Mouse (Mus musculus): ENCODE measurements at regions not wholly inside any gene's neighbourhood (a gene's known extent, or its start where the extent isn't known, plus 50 kb on each side); places are given as distances from the start of the nearest gene placed in this dataset.
A peak's percentile ranks its signal among the peaks of the same experiment; 100 is the strongest.

DNA sequence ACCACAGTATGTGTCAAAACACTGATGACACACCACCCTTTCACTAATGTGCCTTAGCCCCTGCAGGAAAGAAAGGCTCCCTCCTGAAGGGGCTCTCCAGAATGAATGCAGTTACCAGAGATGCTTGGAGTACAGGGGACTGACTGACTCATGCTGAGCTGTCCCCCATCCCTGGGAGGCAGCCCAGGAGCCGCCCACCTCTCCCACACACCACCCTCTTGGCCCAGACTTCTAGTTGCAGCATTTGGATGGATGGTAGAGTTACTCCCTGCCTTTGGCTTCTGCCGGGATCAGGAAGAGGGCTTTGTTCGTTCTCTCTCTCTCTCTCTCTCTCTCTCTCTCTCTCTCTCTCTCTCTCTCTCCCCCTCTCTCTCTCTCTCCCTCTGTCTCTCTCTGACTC, 53.4 kb upstream of the Jun start:
- no peak for DNase-seq

DNA sequence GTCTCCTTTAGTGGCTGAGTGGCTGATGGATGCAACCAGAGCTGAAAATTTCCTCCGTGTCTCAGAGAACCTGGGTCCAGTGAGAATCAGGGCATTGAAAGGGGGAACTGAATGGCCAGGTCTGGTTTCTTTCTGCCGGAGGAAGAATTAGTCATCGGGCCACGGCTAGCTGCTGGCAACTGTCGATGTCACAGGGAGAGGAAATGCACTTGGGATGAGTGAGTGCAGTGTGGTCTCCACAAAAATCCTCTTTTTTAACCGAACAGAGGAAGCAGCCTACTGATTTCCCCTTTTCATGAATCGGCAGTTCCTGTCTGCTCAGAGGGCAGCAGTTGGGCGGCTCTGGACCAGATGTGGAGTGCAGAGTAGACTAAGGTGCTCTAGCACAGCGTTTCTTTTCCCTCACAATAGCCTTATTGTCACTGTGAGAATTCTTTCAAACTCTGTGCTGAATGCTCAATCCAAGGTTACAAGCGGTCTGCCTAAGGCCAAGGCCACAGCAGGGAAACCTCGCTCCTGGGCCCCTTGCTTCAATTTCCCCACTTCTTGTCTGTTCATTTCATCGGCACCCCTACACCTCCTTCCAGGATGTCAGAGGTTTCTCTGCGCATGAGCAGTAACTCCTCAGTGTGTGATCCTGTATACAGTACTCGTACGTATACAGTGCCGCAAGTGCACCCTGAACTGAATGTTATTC, 54.1 kb upstream of the Jun start:
- DNase-seq = peak; percentile 65

DNA sequence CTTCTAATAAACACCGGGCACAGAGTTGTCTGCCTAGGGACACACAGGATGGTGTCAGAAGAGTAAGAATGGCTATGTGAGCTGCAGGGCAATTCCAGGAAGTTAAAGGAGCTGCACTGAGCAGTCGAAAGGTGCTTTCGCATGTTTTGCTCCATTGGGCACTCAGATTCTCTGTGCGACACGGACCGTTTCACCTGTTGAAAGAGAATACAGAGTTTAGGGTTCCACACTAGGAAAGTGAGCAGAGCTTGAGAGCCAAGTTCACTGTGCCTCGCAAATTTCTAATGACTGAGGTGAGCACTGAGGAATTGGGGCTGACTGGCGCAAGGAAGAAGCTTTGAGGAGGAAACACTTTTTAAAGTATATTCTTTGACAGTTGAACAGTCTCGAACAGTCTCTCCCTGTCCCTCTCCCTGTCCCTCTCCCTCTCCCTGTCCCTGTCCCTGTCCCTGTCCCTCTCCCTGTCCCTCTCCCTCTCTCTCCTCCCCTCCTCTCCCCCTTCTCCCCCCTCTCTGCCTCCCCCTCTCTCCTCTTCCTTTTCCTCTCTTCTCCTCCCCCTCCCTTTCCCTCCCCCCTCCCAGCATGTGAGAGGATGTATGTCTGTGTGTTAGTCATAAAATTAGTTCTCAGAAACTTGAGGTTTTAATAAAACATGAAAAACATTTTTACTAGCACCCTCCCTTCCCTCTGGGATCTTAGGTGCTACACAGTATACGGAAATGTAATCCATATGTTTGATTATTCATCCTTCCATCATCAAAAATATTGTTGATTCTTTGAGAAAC, 55.1 kb upstream of the Jun start:
- DNase-seq = peak; percentile 32

DNA sequence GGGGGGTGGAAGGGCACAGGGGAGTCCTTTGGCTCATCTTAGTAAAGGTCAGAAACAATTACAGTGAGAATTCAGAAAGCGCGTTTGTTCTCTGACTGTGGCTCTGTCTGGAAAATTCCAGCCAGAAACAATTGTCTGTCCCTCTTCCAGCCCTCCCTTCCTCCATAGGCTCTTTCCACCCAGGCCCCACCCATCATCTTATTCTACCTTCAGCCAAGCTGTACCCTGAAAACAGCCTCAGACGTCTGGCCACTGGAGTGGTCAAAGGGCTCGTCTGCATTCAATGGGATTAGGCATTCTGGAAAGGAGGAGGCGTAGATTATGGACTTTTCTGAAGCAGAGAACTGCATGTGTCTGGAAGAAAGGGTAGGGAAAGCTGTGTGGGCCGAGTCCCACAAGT, 56.8 kb upstream of the Jun start:
- DNase-seq = no peak

DNA sequence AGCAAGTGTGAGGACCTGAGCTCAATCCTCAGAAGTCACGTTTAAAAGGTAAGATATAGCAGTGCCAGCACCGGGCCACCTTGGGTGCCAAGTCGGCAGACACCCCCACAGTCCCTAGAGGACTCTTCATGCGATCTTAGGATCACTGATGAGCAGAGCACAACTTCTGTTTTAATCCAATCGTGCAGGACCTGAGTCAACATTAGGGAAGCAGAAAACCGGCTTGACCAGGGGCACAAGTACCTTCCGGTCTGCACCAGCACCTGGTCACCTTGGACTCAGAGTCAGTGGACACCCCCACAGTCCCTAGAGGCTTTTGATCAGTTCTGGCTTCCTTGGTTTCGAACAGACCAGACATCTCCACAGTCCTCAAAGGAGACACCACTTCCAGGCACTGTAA, 58.8 kb upstream of the Jun start:
- no peak for DNase-seq

DNA sequence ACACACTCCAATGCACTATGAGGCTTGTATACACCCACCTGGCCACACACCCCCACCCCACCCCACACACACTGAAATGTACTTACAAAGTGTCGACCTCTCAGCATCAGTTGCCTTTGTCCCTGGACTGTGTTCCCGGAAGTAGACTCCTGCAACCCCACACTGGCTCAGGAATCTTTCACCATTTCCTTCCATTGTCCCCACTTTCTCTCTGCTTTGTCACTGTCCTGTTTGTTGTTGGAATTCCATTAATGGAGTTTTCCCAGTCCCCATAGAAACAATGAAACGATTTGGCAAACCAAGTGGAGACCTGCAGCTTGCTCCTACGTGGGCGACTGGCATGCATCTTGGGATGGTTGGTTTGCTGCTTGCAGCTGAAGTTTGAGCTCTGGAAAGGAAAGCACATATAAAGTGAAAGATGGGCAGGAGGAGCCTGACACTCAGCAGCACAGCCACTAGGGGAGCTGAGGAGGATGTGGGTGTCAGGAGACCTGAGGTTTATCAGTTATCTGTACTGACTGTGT, 65.2 kb upstream of the Jun start:
- DNase-seq = peak; percentile 30

DNA sequence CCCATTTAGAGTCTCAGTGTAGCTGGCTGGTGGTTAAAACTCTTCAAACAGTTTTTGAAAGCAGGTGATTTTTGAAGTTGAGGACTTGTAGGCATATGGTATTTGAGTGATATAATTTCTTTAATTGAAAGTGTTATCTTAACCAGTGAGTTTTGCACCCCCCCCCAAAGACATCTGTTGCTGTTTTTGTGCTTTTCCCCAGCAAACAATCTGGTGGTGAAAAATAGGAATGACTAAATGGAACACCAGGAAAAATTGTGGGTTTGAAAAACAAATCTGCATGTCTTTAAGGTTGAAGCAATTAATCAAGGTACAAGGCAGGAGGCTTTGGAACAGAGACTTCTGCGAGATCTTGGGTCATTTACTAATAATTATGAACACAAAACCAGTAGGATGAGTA, 68.9 kb upstream of the Jun start:
- no peak for DNase-seq

DNA sequence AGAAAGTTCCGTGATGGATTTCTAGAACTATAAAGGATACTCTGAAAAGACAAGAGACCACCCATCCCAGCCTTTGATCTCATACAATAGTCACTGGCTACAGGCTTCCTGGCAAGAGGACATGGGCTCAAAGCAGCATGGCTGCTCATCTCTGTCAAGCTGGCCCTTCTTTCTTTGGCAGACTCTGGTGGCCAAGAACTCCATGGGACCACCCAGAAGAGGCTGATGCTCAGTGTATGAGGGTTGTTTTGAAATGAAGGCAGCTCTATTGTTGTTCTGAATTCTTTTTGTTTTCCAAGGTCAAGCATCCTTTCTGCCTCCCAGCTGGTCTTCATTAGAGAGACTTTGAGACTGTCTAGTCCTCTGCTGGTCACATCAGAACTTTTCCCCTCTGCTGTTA, 73.3 kb upstream of the Jun start:
- DNase-seq = no peak

DNA sequence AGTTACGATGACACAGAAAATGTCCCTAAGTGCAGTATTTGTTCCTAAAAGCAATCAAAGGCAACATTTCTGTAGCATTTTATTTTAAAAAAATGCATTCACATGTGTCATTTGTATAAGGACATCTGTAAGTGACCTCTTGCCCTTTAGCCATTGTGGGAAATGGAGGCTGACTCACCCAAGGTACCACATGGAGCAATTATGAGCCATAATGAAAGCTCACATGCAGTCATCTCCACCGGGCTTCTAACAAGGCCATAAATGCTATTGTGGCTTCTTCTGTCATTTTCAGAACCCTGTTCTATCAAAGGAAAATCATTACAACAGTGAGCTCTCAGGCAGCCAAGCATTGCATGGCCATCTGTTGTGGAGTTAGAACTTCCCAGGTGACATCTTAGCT, 75.9 kb upstream of the Jun start:
- no peak for DNase-seq

DNA sequence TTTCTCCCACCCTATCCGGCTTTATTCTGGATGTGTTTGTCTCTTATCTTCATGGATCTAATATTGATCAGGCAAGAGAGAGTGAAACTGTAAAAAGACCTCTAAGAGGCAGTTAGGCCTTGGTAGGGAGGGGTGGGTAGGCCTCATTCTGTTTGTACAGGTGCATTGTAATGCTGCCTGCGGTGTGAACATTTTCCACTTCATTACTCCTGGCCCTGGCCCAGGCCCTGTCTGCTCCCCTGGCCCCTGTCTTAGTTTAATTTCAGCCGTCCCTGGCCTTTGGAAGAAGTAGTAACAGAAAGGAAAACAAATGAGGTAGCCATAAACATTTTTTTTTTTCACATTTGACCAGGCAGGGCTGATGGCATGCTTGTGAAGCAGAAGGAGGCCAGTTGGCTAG, 81.8 kb upstream of the Jun start:
- DNase-seq = no peak

DNA sequence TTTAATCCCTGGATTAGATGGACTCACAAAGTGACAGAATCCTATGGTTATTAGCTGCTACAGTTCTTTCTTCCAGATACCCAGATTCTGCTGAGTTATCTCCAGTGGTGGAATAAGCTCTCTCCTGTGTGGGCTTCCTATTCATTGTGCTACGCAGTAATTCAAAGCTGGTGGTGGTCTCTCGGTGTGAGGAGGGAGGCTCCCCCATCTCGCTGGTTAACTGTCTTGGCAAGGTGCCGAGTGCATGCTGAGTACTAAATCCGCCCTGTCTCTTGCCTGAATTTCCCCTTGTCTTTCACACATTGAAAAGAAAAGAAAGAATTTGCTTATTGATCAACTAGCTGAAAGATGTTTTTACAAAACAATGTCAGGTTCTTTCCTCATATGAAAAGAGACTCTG, 82.6 kb upstream of the Jun start:
- no peak for DNase-seq

DNA sequence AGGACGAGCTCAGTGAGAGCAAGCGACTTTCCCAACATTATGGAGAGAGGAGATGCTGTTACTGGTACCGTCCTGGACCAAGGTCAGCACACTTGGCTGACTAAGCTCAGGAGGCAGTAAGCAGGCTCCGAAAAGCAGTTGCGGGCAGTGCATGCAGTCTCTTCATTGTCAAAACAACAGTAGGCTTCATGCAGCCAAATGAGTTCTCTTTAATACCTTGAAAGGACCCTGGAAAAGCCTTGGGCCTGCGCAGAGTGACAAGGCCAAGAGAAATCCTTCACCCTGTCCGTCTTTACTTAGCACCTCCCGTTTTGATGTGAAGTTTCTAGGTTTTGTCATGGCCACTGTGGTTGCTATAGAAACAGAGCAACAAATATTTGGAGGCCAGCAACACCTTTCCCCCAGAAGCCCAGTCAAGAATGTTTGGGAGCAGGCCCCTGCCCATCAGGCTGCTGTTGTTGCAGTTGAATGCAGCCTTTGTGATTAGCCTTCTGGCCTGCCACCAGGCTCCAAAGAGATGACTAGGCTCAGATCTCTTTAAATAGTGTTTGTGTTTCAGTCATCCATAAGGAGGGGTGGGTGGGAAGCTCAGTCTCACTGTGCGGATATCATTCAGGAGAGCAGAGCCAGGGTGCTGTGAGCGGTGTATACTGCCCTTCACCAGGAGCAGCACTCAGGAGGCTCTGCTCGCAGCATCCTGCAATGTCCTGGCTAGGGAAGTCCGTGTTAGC, 85.6 kb upstream of the Jun start:
- no peak for DNase-seq

DNA sequence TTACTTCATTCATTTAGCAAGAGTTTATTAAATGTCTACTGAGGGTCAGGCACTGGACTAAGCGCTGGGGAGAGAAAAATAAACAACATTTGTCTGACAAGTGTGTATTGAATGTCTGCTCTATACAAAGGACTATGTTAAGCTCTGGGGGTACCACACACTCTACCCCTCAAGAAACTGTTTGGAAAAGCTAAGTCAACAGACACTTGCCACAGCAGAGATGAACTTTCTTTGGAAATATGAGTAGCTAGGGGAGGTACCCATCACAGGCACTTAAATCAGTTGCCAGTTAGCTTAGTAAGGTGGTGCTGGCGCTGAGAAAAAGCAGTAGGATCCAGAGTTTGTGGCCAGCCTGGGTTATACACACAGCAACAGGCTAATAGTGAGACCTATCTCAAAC, 86.7 kb upstream of the Jun start:
- no peak for DNase-seq

DNA sequence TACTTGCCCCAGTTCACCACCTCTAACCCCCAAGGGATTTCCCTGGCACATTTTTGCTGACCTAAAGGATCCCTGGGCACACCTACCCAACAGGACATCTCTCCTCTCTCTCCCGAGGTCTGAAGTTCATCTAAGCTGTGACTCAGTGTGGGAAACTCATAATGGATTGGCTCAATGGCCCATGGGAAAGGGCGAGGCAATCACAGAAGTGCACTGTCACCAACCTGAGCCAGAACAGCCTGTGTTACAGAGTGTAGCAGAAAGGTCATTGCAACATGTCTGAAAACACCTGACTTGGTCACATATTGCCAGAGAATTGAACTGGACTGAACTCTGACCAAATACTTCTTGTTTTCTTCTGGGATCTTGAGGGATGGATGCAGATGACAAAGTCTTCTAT, 89.2 kb upstream of the Jun start:
- no peak for DNase-seq

DNA sequence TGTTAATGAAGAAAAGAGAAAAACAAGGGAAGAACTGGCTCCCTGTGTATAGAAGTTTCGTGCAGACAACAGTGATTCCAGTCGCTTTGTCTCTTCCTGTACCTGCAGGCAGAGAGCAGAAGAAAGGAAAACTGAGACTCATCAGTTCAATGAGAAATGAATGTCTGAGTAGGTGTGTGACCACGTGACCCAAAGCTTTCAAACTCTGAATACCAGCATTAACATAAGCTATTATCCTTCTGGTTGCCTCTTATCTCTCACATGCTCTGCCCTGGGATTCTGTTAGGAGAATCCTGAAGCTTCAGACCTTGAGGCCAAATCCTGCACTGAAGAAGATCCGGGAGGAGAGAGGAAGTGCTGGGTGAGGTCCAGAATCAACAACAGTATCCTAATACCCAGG, 91.1 kb upstream of the Jun start:
- no peak for DNase-seq

DNA sequence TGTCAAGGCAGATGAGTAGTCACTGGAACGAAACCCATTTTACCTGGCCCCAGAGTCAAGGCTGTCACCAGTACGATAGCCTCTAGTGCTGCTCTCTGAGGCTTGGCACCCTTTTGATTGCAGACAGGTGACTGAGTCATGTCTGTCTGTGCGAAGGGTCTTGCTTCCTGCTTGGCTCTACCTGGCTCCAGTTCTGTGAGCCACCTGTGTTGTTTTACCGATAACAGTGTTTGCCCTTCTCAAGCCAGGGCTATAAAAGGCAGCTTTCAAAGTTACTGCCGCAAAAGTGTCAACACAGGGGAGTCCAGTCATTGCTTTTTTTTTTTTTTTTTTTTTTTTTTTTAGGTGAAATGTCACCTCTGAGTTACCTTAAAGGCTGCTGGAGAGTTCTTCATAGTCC, 91.6 kb upstream of the Jun start:
- DNase-seq = no peak

DNA sequence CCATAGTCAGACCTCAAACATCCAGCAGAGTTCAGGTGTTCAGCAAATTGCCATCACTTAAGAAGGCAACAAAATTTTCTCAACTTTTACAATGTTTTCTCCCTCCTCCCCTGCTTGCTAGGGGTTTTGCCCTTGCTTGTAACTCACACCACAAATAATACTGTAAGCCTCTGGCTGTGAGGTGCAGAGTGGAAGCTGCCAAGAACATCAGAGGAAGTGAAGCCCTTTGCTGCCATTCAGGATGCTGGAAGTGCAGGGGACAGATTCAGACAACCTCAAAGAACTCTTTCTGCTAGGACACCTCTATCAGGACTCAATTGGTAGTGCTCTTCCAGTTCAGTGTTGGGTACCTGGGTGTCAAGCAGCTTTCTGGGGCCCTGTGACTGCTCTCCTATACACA, 92.4 kb upstream of the Jun start:
- no peak for DNase-seq

DNA sequence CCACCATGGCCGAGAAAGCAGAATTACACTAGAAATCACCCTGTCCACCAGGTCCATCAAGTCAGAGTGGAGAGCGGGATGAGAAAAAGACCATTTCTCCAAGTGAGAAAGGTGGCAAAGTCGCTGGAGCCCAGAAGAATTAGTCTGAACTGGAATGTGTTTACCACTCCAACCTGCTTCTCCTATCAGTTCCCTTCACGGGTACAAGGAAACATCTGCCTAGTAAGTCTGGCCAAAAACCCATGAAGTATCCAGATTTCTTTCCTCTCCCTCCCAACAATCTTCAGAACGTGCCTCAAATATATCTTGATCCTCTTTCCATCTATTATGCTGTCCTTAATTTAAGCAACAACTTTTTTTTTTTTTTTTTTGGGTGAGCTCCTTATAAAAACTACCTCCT, 94.2 kb upstream of the Jun start:
- no peak for DNase-seq

DNA sequence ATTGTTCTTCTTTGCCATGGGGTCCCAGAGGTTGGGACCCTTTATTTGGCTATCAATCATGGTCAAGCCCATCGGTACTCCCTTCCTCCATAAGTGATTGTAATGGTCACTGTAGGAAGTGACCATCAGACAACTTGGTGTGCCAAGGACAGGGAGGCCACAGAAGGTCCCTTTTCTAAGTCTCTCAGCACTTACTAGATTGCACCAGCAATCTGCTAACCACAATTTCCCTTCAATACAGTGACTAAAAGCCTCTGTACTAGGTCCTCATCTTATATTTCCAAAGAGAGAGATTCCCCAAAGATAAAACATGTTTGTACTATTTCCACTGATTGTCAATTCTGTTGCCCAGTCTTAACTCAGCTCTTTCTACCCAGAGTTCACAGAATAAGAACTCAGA, 96.6 kb upstream of the Jun start:
- DNase-seq = no peak

DNA sequence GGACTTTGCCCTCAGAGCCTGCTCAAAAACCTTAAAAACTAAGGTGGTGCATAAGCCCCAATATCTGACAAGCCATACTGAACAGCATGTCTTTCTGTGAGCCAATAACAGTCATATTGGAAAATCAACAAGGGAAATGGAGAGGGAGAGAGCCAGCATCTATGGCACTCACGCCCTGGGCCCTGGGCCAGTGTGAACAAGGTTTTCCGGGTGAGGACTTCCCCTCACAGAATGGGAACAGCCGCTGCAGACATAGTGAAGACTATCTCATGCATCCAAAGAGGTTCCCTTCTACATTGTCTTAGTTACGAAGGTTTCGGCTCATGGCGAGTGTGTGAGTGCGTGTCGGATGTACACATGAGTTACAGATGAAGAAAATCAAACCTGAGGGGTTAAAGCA, 99.7 kb upstream of the Jun start:
- DNase-seq = no peak

DNA sequence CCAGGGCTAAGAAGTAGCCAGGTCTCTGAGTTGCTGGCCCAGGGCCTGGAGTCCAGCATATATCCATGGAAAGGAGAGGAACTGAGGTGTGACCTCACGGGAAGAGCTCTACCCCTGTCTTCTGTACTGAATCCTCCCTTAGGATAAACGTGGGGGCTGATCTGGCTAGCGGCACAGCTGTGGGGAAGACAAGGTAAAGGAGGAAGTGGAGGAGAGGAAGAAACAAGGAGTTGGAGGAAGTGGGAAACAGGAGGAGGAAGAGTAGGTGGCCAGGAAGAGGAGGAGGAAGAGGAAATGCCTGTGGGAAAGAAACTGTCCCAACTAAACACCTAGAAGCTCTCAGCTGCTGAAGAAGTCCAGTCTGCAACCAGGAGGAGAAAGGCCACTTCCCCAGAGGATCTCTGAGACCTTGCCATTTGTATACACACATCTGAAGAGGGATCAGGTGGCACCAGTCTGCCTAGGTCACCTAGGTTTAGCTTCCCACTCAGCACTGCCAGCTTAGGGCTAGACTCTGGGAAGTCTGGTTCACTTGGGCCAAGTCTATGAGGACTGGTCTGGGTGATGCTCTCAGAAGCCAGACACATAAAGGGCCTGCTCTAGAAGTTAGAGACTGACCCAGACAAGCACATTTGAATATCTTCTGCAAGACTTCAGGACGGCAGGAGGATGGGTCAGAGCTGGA, 100.6 kb upstream of the Jun start:
- no peak for DNase-seq

DNA sequence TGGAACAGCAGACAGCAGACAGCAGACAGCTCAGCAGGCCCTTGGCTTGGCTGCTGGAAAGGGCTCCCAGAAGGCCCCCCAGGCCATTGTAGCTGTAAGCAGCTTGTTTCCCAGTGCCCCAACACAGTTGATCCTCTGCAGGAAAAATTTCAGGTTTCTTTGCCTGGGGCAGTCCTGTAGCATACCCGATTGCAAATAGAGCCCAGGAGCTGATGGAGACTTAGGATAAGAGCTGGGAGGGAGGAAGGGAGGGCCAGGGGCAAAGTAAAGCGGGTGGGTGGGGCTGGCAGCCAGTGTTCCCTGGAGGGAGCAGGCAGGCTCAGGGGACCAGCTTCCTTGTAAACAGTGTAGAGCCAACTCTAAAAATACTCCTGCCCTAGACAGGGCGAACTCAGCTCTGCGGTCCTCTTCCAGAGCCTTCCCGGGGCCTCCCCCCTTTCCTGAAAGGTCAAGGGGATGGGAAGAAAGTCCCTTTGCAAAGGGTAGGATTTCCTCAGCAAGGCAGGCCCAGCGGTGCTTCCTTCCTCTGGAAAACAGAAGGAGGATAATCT, 101.8 kb upstream of the Jun start:
- DNase-seq = no peak

DNA sequence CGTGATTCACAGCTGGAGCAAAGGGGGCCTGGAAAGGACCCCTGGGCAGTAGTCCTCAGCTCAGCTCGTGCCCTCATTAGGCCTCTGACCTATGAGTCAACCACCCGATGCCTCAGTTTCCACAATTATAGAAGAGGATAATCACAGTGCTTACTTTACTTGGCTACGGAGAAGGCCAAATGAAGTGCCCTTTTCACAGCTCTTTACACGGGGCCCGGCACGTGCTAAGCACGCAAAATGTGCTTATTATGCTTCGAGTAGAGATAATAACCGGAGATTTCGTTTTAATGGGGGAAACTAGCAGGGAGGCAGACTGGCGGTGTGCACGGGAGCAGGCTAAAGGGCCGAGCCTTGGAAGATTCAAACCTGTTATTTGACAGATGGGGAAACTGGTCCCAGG, 102.4 kb upstream of the Jun start:
- DNase-seq = no peak

Data from thymus, postnatal 25 days (tissue).